Mouse (Mus musculus): ENCODE results near the gene Trpc1. TPM values are rescaled to one million over a fixed set of nuclear protein-coding genes. Genes with fewer than 3 reads are reported as not detected.
A peak's percentile ranks its signal among the peaks of the same experiment; 100 is the strongest.

Trpc1 gene
- polyA plus RNA-seq, 1 experiment from 2014 or later, result 5.1 TPM

GRCm38 (mm10) chr9:95672760-95673159 lies 77.4 kb downstream of the Trpc1 start:
- Histone ChIP-seq H3K9me3 (replicated peaks; ENCODE audit: low read length) (no peaks in the 10 kb centered on the region), H3K9ac (ENCODE audit: low read depth, low read length) (no peak overlapping the region), H3K4me1 (replicated peaks; ENCODE audit: insufficient read depth, low read length) (no peaks in the 10 kb centered on the region), H3K36me3 (ENCODE audit: insufficient read depth, low read length) (no peaks in the 10 kb centered on the region), H3K27me3 (ENCODE audit: insufficient read depth, low read length) (no peaks in the 10 kb centered on the region), H3K4me3 (replicated peaks; ENCODE audit: low read depth, low read length) (no peak overlapping the region), H3K27ac (no peak overlapping the region), H3K4me2 (ENCODE audit: low read length) (no peak overlapping the region)
- no peak for ATAC-seq (replicated peaks; ENCODE audit: low FRiP score, low read depth)
- peak; percentile 40; the same call in 1 of the 2 replicates for TF ChIP-seq CTCF (IDR thresholded peaks at IDR 0.05; ENCODE audit: low read depth)
- WGBS, result 83% methylated on average over 6 of the region's 6 CpGs
- no peak for DNase-seq (ENCODE audit: low spot score)

DNA sequence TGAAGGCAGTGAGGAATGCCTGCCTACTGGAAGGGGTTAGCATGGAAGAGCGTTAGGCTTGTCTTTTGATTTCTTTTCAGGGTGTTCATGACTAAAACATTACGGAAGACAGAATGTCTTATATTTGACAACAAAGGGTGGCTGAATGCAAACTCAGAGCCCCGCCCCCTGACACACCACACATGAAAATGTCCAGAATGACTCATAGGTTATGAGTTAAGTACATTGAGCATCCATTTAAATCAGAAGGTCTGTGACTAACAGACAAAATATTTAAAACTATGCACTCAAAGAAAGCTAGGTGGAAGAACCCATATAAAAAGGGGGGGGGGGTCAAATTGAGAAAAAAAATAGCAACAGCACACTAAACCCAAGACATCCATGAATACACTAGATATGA lies 77.8 kb downstream of the Trpc1 start:
- 90% methylated on average over 3 of the region's 3 CpGs for WGBS
- no peak for ATAC-seq (replicated peaks; ENCODE audit: low FRiP score, low read depth)
- Histone ChIP-seq H3K27ac (no peak overlapping the region), H3K9ac (ENCODE audit: low read depth, low read length) (no peak overlapping the region), H3K27me3 (ENCODE audit: insufficient read depth, low read length) (no peaks in the 10 kb centered on the region), H3K4me2 (ENCODE audit: low read length) (no peak overlapping the region), H3K9me3 (replicated peaks; ENCODE audit: low read length) (no peaks in the 10 kb centered on the region), H3K36me3 (ENCODE audit: insufficient read depth, low read length) (no peaks in the 10 kb centered on the region), H3K4me3 (replicated peaks; ENCODE audit: low read depth, low read length) (no peak overlapping the region), H3K4me1 (replicated peaks; ENCODE audit: insufficient read depth, low read length) (no peaks in the 10 kb centered on the region)
- no peak for TF ChIP-seq CTCF (IDR thresholded peaks at IDR 0.05; ENCODE audit: low read depth)
- DNase-seq (ENCODE audit: low spot score), result no peak

GRCm38 (mm10) chr9:95668306-95668705 lies 81.9 kb downstream of the Trpc1 start:
- no peaks in the 10 kb centered on the region for H3K36me3 ChIP-seq (ENCODE audit: insufficient read depth, low read length)
- no peak overlapping the region for H3K4me3 ChIP-seq (replicated peaks; ENCODE audit: low read depth, low read length)
- WGBS, result 59% methylated on average over 5 of the region's 5 CpGs
- no peaks in the 10 kb centered on the region for H3K9me3 ChIP-seq (replicated peaks; ENCODE audit: low read length)
- no peak overlapping the region for H3K4me2 ChIP-seq (ENCODE audit: low read length)
- TF ChIP-seq CTCF (IDR thresholded peaks at IDR 0.05; ENCODE audit: low read depth), result no peak
- ATAC-seq (replicated peaks; ENCODE audit: low FRiP score, low read depth) (no peak), DNase-seq (ENCODE audit: low spot score) (no peak)
- no peak overlapping the region for H3K27ac ChIP-seq
- H3K9ac ChIP-seq (ENCODE audit: low read depth, low read length), result no peak overlapping the region
- no peaks in the 10 kb centered on the region for H3K4me1 ChIP-seq (replicated peaks; ENCODE audit: insufficient read depth, low read length)
- H3K27me3 ChIP-seq (ENCODE audit: insufficient read depth, low read length), result no peaks in the 10 kb centered on the region

DNA sequence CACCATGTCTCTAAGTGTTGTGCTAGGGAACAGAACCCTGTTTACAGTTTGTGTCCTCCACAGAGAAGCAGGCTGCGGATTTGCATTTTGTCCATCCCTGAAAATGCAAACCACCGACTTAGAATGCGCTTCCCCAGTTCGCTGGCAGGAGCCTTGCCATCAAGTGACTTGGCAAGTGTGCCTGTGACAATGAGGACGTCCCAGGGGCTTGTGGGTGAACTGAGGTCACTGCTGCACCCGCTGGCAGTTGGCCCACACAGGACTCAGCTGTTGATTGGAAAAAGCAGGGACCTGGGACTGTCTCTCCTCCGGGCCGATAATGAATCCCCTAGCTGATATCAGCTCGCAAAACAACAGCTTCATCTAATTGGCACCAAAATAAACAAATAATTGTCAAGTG lies 82.3 kb downstream of the Trpc1 start:
- no peak overlapping the region for H3K9ac ChIP-seq (ENCODE audit: low read depth, low read length)
- H3K9me3 ChIP-seq (replicated peaks; ENCODE audit: low read length), result no peaks in the 10 kb centered on the region
- H3K27ac ChIP-seq, result no peak overlapping the region
- no peaks in the 10 kb centered on the region for H3K27me3 ChIP-seq (ENCODE audit: insufficient read depth, low read length)
- no peaks in the 10 kb centered on the region for H3K36me3 ChIP-seq (ENCODE audit: insufficient read depth, low read length)
- no peak overlapping the region for H3K4me3 ChIP-seq (replicated peaks; ENCODE audit: low read depth, low read length)
- H3K4me2 ChIP-seq (ENCODE audit: low read length), result no peak overlapping the region
- H3K4me1 ChIP-seq (replicated peaks; ENCODE audit: insufficient read depth, low read length), result no peaks in the 10 kb centered on the region
- DNase-seq (ENCODE audit: low spot score), result no peak
- WGBS, result 64% methylated on average over 9 of the region's 9 CpGs
- no peak for TF ChIP-seq CTCF (IDR thresholded peaks at IDR 0.05; ENCODE audit: low read depth)
- no peak for ATAC-seq (replicated peaks; ENCODE audit: low FRiP score, low read depth)

- Histone ChIP-seq H3K4me1 (replicated peaks; ENCODE audit: insufficient read depth, low read length) (no peaks in the 10 kb centered on the region), H3K27ac (no peak overlapping the region), H3K4me2 (ENCODE audit: low read length) (no peak overlapping the region), H3K9ac (ENCODE audit: low read depth, low read length) (no peak overlapping the region), H3K36me3 (ENCODE audit: insufficient read depth, low read length) (no peaks in the 10 kb centered on the region), H3K27me3 (ENCODE audit: insufficient read depth, low read length) (no peaks in the 10 kb centered on the region), H3K9me3 (replicated peaks; ENCODE audit: low read length) (no peaks in the 10 kb centered on the region), H3K4me3 (replicated peaks; ENCODE audit: low read depth, low read length) (no peak overlapping the region)
- TF ChIP-seq CTCF (IDR thresholded peaks at IDR 0.05; ENCODE audit: low read depth), result no peak
- DNase-seq (ENCODE audit: low spot score) (no peak), ATAC-seq (replicated peaks; ENCODE audit: low FRiP score, low read depth) (no peak)
- WGBS, result 79% methylated on average over 6 of the region's 6 CpGs
These were observed 84.3 kb downstream of the Trpc1 start for GRCm38 (mm10) chr9:95665835-95666234.

DNA sequence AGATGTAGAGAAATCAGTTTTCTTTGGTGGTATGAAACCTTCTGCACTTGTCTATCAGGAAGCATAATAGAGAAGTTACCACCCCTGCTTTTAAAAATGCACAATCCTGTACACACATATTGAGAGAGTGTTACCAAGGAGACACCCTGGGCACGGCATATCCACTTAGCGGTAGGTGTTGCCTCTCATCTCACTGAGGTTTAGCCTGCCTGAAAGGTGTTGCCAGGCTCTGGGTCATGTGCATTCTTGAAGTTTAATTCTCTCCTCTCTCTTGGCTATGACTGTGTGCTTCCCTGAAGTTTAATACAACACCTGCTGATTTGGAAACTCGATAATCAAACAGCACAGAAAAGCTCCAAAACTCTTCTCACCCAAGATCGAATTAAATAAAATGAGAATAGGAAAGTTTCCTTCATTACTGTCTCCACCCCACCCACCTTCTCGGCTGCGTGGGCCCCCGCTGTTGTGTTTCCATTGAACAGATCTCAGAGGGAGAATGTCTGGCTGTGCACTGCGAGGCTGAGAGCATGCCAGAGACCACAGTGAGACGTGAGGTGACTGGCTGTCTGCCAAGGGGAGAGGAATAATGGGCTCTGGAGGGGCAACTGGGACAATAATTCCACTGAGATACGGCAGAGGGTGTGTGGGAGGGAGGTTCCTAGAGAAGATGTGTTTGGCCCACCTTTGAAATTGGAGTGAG lies 85.7 kb downstream of the Trpc1 start:
- no peak for ATAC-seq (replicated peaks; ENCODE audit: low FRiP score, low read depth)
- 47% methylated on average over 10 of the region's 10 CpGs for WGBS

GRCm38 (mm10) chr9:95657941-95658340 lies 92.2 kb downstream of the Trpc1 start:
- H3K9ac ChIP-seq (ENCODE audit: low read depth, low read length), result no peak overlapping the region
- no peaks in the 10 kb centered on the region for H3K36me3 ChIP-seq (ENCODE audit: insufficient read depth, low read length)
- no peaks in the 10 kb centered on the region for H3K4me1 ChIP-seq (replicated peaks; ENCODE audit: insufficient read depth, low read length)
- ATAC-seq (replicated peaks; ENCODE audit: low FRiP score, low read depth) (no peak), DNase-seq (ENCODE audit: low spot score) (no peak)
- H3K27ac ChIP-seq, result no peak overlapping the region
- H3K9me3 ChIP-seq (replicated peaks; ENCODE audit: low read length), result no peaks in the 10 kb centered on the region
- no peak overlapping the region for H3K4me3 ChIP-seq (replicated peaks; ENCODE audit: low read depth, low read length)
- no peaks in the 10 kb centered on the region for H3K27me3 ChIP-seq (ENCODE audit: insufficient read depth, low read length)
- WGBS, result 86% methylated on average over 2 of the region's 2 CpGs
- TF ChIP-seq CTCF (IDR thresholded peaks at IDR 0.05; ENCODE audit: low read depth), result no peak
- no peak overlapping the region for H3K4me2 ChIP-seq (ENCODE audit: low read length)

More for the DNA sequence above, 85.7 kb downstream of the Trpc1 start:
- no peak overlapping the region for H3K4me3 ChIP-seq (replicated peaks; ENCODE audit: low read depth, low read length)
- H3K27me3 ChIP-seq (ENCODE audit: insufficient read depth, low read length), result no peaks in the 10 kb centered on the region
- H3K9ac ChIP-seq (ENCODE audit: low read depth, low read length), result no peak overlapping the region
- no peaks in the 10 kb centered on the region for H3K4me1 ChIP-seq (replicated peaks; ENCODE audit: insufficient read depth, low read length)
- no peak overlapping the region for H3K4me2 ChIP-seq (ENCODE audit: low read length)
- no peaks in the 10 kb centered on the region for H3K9me3 ChIP-seq (replicated peaks; ENCODE audit: low read length)
- DNase-seq (ENCODE audit: low spot score), result no peak
- no peaks in the 10 kb centered on the region for H3K36me3 ChIP-seq (ENCODE audit: insufficient read depth, low read length)
- H3K27ac ChIP-seq, result no peak overlapping the region
- no peak for TF ChIP-seq CTCF (IDR thresholded peaks at IDR 0.05; ENCODE audit: low read depth)

Other genes with a start within 250 kb of the Trpc1 start
- gene U2surp, start 238.4 kb downstream of the Trpc1 start, polyA plus RNA-seq (2015; fragmentation: Nextera tagmentation; extraction: Ambion mirVana), result 138 and 139 TPM in 2 replicates
- 2.8 TPM in 2 replicates for gene Paqr9, start 190.7 kb downstream of the Trpc1 start, polyA plus RNA-seq (2015; fragmentation: Nextera tagmentation; extraction: Ambion mirVana)
- gene Pcolce2, start 112.8 kb downstream of the Trpc1 start, polyA plus RNA-seq (2015; fragmentation: Nextera tagmentation; extraction: Ambion mirVana), result 0.88 and 1.5 TPM in 2 replicates
- gene Pls1, start 94.9 kb upstream of the Trpc1 start, polyA plus RNA-seq (2015; fragmentation: Nextera tagmentation; extraction: Ambion mirVana), result 30.2 and 33.4 TPM in 2 replicates
- 8.8 and 9.6 TPM in 2 replicates for gene Atr, start 107.2 kb upstream of the Trpc1 start, polyA plus RNA-seq (2015; fragmentation: Nextera tagmentation; extraction: Ambion mirVana)
- 9.9 and 11.3 TPM in 2 replicates for gene Xrn1, start 204.4 kb upstream of the Trpc1 start, polyA plus RNA-seq (2015; fragmentation: Nextera tagmentation; extraction: Ambion mirVana)

All from kidney, postnatal 0 days (tissue).